Mouse (Mus musculus) G1E (cell line): Measurements from ENCODE around the gene Pak6.

Source experiments
- CTCF ChIP-seq: IDR thresholded peaks from 2 replicates; pipeline ENCODE4 v1.5.1; 2012; ENCODE audit warnings: low read depth, low read length, inconsistent platforms, mixed read lengths
- GATA1 ChIP-seq: IDR thresholded peaks from 2 replicates; pipeline ENCODE4 v1.6.1; 2012; ENCODE audit warnings: borderline replicate concordance, low read length, inconsistent platforms, mixed read lengths
- POLR2AphosphoS5 ChIP-seq: IDR thresholded peaks from 2 replicates; pipeline ENCODE4 v1.6.1; 2012; ENCODE audit warnings: low read depth, low read length, inconsistent platforms; ENCODE audit not compliant: insufficient replicate concordance
- TAL1 ChIP-seq: conservative IDR thresholded peaks from 2 replicates; pipeline ENCODE4 v1.6.1; 2012; ENCODE audit warnings: low read depth, low read length, inconsistent platforms, mixed read lengths

GRCm38 (mm10) chr2:118700179-118701062 lies 37.3 kb downstream of the Pak6 start:
- TF ChIP-seq GATA1, result no peak
- TF ChIP-seq CTCF, result peak; percentile 68
- no peak for TF ChIP-seq TAL1
- no peak for TF ChIP-seq POLR2AphosphoS5
